Mouse (Mus musculus): ENCODE data around the gene Kcnc2.

DNA sequence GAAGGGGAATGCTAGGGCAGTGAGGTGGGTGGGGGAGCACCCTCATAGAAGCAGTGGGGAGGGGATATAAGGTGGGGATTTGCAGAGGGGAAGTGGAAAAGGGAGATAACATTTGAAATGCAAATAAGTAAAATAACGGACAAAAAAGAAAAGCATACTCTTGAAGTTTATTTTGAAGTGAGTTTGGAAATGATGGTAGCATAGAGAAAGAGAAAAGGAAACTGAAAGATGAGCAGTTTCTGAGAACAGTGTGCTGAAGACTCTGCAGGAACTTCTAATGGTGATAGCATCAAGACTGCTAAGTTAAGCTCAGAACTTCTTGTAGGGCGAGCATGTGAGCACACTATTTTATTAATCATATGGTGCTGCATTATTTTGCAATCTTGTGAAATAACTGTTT is 138.6 kb downstream of the Kcnc2 start:
- TF ChIP-seq POLR2A (IDR thresholded peaks at IDR 0.05; ENCODE audit: insufficient read depth, low read depth, low read length) = no peak
- TF ChIP-seq CTCF (IDR thresholded peaks at IDR 0.05; ENCODE audit: insufficient read depth, low read depth, low read length) = no peak
